Mouse (Mus musculus) adrenal gland, postnatal 10 days (tissue): ENCODE results near the gene Rnf5. TPM values are rescaled to one million over a fixed set of nuclear protein-coding genes. Genes with fewer than 3 reads are reported as not detected.

ENCODE experiments used
- DNase-seq: peaks from one replicate; pipeline ENCODE4 v3.0.0; 2021; ENCODE audit warnings: mixed read lengths
- total RNA-seq, 2 experiments: library from RNA; stranded (reverse); gene quantifications; 2 replicates each; pipeline ENCODE4 v1.2.3; 2021

The Rnf5 gene
- total RNA-seq, 2 experiments from 2014 or later, result 70.4 to 71.5 TPM

- peak; percentile 99 for DNase-seq
Measured at GRCm38 (mm10) chr17:34605609-34606008, 2.1 kb upstream of the Rnf5 start.

DNA sequence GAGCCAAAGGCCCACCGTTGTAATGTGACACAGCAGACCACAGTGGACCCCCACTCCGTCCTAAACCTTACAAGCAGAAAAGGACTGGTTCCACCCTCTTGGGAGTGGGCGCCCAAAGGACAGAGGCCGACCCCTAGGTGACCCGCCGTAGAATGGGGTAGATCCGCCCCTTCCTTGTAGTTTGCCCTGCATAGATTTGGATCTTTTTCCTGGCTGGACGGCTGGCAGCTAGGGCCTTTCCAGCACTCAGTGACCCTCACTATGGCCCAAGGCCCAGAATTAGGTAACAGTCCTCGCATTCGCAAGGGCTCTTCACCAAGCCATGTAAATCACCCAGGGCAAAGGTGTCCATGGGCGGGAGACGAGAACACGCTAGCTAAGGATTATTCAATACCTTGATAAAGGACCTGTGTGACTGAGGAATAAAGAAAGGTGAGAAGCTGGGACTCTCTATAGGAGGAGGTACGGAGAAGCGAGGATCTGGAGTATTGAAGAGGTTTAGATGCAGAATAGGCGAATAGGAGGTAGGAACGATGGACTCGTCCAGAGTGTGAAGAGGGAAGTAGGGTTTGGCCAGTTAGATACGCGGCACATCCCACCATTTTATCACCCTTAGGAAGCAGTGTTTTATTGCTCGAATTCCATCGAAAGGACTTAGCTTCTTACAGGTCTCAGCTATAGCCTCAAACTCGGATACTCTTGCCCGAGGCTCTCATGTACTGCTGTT is 1.2 kb upstream of the Rnf5 start:
- DNase-seq, result peak; percentile 83

DNA sequence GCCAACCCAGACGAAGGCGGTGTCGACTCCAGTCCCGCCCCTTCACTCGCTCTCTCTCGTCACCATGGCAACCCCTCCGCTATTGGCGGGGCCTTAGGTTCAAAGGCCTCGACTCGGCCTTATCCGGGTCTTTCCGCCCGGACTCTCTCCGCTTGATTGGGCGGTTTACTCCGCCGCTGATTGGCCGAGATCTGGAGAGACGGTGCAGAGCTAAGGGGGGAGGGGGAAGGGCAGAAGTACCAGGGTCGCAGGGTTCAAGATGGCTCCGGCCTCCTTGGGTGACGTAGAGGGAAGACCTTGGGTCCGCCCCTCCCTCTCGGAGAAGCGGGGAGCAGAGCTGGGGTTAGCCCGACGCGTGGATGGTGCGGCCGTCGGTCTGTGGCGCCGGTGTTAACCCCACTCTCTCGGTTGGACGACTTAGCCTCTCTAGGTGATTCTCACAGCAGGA is 595 bp upstream of the Rnf5 start, which contains the start of gene Agpat1:
Gene Agpat1 (plus strand): TSS at position 202 of the 448 bp plus-strand sequence.
- peak; percentile 100 for DNase-seq

DNA sequence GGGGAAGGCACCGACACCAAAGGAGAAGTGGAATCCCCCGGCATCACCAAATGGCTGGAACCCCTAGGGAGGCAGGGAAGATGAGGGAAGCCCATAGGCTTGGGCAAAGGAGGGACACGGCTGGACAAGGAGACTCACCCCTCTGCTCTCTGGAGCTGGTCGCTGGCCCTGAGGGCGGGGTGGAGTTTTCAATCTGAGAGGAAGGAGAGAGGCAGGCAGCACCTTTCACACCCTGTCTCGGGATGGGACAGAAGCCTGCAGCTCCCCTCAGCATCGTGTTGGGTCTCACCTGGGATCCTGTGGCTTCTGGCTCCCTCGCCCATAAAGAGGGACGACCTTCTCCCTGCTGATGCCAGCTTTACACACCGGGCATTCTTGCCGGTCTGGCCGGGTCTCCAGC is 1.7 kb downstream of the Rnf5 start:
- peak; percentile 1 for DNase-seq

DNA sequence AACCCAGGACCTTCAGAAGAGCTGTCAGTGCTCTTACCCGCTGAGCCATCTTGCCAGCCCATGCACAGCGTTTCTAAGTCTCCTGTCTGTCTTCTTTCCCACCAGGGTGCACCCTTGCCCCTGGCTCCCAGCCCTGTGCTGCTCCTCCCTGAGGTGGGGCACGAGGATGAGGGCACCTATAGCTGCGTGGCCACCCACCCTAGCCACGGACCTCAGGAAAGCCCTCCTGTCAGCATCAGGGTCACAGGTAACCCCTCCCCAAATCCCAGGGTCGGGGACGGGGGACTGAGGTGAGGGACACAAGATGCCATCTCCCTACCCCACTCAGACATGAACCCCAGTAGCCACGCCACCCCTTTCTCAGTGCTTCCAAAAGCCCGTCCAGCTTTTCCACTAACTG is 3.6 kb downstream of the Rnf5 start:
- no peak for DNase-seq

DNA sequence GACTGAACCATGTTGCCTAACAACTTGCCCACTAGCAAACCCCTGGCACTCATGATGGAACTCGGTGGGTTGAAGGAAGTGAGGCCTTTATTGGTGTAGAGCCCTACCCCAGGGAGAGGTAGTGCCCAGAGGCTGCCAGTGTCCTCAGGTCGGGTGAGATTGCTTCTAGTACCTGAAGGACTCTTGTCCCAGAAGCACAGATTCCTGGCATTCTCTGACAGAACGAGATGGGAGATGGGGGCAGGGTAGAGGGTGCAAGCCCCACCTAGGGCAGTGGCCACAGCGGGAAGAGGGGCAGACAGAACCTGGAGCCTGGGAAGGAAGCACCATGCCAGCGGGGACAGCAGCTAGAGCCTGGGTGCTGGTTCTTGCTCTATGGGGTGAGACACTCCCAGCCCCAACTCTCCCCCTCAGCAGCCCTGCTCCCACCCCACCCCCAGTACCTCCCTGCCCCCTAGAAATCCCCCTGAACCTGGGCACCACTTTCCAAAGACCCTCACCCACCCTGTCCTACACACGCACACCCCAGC is 5.9 kb downstream of the Rnf5 start, which contains the start of gene Ager:
Gene Ager (plus strand): TSS at position 297 of the 530 bp plus-strand sequence.
- no peak for DNase-seq

DNA sequence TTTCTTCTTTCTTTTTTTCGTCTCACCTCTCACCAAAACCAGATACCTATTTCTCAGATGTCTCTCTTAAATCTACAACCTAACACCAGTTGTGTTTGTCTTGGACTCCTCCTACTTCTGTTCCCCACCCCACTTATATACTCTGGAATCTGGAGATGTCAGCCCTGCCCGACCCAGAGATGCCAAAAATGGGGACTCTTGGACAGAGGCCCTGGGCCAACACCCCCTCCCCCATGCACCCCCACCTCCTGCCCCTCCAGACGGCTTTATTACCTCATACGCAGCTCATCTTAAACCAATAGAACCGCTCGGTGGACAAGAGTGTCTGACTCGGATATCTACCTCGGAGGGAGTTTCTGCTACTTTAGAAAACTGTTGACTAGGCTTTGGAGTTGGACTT is 7.4 kb downstream of the Rnf5 start:
- peak; percentile 2 for DNase-seq

GRCm38 (mm10) chr17:34593752-34594525 is 9.6 kb downstream of the Rnf5 start:
- no peak for DNase-seq

GRCm38 (mm10) chr17:34592581-34593549 is 10.6 kb downstream of the Rnf5 start:
- DNase-seq, result peak; percentile 59

DNA sequence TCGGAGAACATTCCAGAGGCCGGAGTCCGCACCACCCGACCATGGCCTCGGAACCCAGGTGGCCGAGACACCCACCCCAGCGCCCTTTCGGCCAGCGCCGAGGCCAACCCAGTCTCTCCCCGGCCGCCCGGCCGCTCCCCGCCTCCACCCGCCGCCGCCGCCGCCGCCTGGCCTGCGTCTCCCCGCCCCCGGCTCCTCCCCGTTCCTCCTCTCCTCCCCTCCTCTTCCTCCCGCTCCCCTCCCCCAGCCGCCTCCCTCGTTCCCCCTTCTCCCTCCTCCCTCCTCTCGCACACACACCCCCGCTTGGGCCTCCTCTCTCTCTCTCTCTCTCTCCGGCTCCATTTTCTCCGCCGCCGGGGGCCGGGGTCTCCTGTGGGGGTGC is 11.5 kb downstream of the Rnf5 start:
- peak; percentile 97 for DNase-seq

DNA sequence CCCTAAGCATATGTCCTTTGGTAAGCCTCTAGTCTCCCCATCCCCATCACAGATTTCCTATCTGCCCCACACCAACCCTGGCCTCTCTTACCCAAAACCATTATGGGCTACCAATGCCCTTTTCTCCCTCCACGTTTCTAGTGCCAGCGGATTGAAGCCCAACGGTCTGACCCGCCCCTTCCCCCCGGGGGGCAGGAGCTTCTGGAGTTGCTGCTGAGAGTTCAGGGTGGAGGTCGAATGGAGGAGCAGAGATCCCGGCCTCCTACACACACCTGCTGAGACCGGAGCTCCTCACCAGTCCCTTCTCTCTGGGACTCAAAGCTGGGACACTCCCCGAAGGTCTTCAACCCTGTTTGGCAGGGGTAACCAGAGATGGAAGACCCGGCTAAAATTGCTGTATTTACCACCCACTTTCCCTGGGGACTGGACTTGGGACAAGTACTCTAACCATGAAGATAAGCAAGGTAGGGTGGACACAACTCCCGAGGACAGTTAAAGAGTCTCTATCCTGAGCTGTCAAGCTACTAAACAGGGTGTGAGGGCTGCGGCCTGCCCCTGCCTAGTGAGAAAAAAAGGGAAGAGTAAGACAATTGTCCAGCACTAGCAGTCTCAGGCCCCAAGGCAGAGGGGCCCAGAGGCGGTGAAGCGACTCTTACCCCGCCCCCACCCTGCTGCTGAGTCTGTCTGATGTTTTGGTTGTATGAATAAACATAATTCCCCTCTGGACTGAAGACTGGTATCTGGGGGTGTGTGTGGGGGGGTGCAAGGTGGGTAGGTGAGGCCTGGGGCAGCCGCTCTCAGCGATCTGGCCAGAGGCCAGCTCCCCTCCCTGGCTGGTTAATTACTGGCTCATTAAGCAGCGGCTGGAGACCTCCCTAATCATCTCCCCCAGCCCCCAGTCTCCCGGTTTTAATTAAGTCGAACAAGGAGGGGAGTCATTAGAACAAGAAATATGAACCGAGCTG is 12.2 kb downstream of the Rnf5 start, which contains the start of gene Pbx2:
Gene Pbx2 (plus strand): TSS at position 238 of the 965 bp plus-strand sequence.
- peak; percentile 42 for DNase-seq

DNA sequence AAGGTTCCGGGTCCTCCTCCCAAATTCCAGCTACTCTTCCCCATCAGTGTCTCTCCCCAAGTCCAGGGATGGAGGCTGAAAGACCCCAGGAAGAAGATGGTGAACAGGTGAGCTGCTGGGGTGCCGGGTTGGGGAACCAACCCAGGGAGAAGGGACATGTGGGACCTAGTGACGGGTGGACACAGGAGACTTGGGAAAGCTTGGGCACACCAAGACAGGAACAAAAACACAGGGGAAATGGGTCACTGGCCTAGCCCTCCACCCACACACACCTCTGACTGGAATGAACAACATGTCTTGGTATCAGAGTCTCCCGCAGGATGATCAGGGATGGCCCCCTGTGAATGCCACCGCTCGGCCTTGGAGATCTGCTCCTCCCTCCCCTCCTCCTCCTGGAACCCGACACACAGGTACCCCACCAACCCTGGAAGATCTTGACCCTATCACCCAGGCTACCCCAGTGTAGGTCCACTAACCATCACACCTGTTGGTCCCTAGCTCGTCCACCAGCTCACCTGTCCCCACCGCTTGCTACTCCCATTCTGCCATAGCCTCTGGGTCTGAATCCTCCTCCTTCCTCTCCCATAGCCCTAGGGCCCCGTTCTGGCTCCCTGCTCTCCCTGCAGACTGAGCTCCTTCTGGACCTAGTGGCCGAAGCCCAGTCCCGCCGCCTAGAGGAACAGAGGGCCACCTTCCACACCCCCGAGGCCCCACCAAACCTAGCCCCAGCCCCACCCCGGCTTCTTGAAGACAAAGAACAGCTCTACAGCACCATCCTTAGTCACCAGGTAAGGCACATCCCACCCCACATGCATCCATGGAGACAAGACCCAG is 13.1 kb downstream of the Rnf5 start:
- no peak for DNase-seq

DNA sequence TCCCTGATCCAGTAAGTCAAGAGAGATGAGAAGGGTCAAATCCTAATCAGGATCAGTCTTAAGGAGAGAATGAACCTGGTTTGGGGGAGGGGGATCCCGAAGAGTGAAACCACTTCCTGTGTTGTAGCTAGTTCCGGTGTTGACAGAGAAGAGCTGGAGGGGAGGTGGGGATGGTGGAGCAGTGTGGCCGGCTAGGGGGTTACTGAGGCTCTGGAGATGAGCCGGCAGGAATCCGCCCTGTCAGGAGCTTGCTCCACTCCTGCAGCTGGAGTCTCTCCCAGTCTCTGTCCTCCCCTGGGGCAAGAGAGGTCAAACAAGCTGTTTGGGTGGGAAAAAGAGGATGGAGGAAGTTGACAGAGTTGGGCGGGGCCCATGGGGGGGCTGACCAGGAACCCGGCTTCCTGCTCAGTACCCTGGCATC is 13.8 kb downstream of the Rnf5 start, which contains the start of gene Gpsm3:
Gene Gpsm3 (plus strand): TSS at position 126 of the 421 bp plus-strand sequence.
- DNase-seq, result peak; percentile 54

GRCm38 (mm10) chr17:34589206-34589605 is 14.3 kb downstream of the Rnf5 start:
- DNase-seq, result no peak

DNA sequence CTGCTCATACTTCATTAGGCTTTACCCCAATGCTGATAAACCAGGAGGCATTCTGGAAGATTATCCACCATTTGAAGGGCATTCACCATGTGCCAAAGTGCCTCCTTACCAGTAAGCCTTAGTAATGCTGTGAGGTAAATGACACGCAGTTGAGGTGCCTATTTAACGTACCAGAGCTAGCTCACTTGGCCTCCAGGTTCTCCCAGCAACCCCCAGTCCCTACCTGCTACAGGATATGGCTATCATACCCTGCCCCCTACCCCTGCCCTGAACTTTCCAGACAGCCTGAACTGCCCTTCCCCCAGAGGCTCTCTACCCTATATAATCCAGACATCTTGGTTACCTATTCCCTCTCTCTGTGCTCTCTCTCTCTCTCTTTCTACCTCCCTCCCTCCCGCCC is 14.7 kb downstream of the Rnf5 start:
- DNase-seq, result no peak

DNA sequence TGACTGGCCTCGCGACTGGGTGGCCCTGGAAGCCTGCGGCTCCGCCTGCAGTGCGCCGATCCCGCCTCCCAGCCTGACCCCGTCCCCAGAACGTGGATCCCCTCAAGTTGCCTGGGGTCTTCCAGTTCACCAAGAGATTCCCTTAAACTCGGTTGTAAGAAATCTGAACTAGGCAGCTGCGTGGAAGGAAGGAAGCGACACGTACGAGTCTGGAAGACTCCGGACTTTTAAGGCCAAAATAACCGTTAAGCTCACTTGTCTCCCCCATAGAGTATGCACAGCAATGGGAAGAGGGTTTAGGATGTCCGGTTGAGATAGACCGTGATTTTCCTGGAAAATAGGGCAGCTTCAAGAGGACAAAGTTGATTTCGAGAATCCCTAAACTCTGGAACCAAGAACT is 15.7 kb downstream of the Rnf5 start:
- no peak for DNase-seq

DNA sequence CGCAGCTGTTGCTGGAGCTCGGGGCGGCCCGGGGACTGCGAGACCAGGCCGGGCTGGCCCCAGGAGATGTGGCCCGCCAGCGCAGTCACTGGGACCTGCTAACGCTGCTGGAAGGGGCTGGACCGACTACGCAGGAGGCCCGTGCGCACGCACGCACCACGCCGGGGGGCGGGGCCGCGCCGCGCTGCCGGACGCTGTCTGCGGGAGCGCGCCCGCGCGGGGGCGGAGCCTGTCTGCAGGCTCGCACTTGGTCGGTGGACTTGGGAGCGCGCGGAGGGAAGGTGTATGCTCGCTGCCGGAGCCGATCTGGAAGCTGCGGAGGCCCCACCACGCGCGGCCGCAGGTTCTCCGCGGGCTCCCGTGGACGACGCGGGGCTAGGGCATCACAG is 16.1 kb downstream of the Rnf5 start:
- peak; percentile 99 for DNase-seq

DNA sequence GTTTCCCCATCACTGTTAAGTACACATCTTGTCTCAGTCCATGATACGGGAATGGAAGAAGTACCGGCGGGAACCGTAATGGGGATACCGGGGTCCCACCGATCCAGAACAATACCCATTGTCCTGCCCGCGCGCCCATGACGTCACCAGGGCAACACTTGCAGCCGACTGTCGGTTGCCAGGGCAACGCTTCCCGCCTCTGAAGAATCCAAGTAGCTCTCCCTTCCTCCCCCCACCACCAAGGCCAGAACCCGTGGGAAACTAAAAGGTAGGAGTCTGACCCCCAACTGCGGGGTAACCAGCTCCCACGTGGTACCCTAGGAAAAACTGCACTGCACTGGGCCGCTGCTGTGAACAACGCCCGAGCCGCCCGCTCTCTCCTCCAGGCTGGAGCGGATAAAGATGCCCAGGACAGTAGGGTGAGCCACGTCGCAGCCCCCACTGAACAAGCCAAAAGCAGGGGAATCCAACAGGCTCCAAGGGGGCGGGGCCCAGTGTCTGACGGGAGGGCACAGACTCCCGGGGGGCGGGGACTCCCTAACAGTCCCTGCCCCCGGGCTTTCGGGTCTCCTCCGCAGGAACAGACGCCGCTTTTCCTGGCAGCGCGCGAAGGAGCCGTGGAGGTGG is 16.6 kb downstream of the Rnf5 start:
- peak; percentile 91 for DNase-seq
